Mouse (Mus musculus) gastrocnemius, adult 2 months (tissue): ENCODE data around the gene Qpctl. TPM values are rescaled to one million over a fixed set of nuclear protein-coding genes. Genes with fewer than 3 reads are reported as not detected.

ENCODE experiments used
- DNase-seq: peaks from one replicate; pipeline ENCODE4 v3.0.0; 2022
- H3K27ac ChIP-seq: fragments of 200-600 bp; 2 replicates; pipeline ENCODE4 v1.8.1; 2022; ENCODE audit warnings: mild to moderate bottlenecking
- H3K4me3 ChIP-seq: fragments of 200-600 bp; 2 replicates; pipeline ENCODE4 v1.8.1; 2022; ENCODE audit warnings: mild to moderate bottlenecking, moderate library complexity
- CTCF ChIP-seq: fragments of 200-600 bp; IDR thresholded peaks from 2 replicates; pipeline ENCODE4 v1.8.1; 2022; ENCODE audit warnings: antibody characterized with exemption, mild to moderate bottlenecking, moderate library complexity
- intact Hi-C: fragments of 180-260 bp; cut with DNase I; formaldehyde crosslinking; loops from one replicate; pipeline ENCODE4 v1.15.1; 2025
- total RNA-seq, 2 experiments: library from RNA; stranded (reverse); gene quantifications; 2 replicates each; pipeline ENCODE4 v1.2.3; 2021

Gene Qpctl
- total RNA-seq, 2 experiments from 2014 or later, result 2.0 TPM

- no peak for TF ChIP-seq CTCF
- no peak for DNase-seq
- no peak overlapping the region for H3K27ac ChIP-seq
- intact Hi-C loops, result loop anchor here (5.0 kb wide), 1 partner anchor 106 kb away; the partner anchor contains the start of genes Ppm1n and Rtn2
- H3K4me3 ChIP-seq, result no peak overlapping the region
Observed at GRCm38 (mm10) chr7:19176516-19176947, 27.4 kb upstream of the Qpctl start.

GRCm38 (mm10) chr7:19175708-19176515 is 26.8 kb upstream of the Qpctl start, which contains the start of gene Eml2:
Eml2 (plus strand) TSS chr7:19176421.
- no peak for TF ChIP-seq CTCF
- intact Hi-C loops, result loop anchor here (5.0 kb wide), 1 partner anchor 106 kb away; the partner anchor contains the start of genes Ppm1n and Rtn2
- Histone ChIP-seq H3K27ac (peak within 1 kb of the TSS; percentile 65), H3K4me3 (peak within 1 kb of the TSS; percentile 39)
- peak; percentile 78 for DNase-seq

GRCm38 (mm10) chr7:19172874-19173273 is 23.8 kb upstream of the Qpctl start:
- Histone ChIP-seq H3K27ac (no peak overlapping the region), H3K4me3 (peak overlapping the region; percentile 57)
- TF ChIP-seq CTCF, result peak; percentile 83
- intact Hi-C loops, result loop anchor here (1.0 kb wide), 1 partner anchor 16 kb away; no protein-coding TSS in a partner anchor
- DNase-seq, result peak; percentile 86

DNA sequence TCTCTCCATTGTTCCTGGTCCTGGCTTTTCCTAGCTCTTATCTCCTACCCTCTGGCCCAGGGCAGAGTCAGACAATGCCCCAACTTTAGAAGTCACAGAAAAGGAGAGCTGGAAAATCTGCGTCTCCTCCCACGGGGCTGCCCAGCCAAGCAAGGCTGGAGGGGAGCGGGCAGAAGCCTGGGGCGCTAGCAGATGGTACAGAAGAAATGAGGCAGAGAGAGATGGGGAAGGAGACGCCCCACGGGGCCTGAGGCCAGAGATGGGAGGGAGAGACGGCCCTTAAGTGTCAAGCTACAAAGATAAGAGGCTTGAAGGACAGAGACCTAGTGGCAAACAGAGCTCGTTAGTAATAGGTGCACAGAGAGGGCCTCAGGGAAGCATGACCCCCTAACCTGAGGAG is 22.7 kb upstream of the Qpctl start:
- H3K27ac ChIP-seq, result no peak overlapping the region
- intact Hi-C loops, result no loop called here

DNA sequence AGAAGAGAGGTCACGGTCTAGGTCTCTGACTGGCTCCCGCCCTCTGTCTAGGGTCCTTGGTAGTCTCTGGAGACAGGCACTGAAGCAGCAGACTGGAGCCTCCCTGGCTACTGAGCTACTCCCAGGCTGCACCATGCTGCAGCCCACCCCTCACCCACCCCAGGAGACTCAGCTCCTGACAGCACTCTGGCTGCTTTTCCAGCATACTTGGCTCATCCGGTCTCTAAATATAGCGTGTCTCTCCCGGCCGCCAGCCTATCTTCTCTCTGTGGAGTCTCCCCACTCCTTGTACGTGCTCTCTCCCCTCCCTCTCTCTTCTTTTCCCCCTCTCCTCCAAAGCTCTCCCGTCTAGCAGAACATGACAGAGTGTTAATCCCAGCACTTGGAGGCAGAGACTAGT is 21.1 kb upstream of the Qpctl start:
- intact Hi-C loops, result no loop called here
- H3K27ac ChIP-seq, result peak overlapping the region; percentile 74

More for the DNA sequence above, 22.7 kb upstream of the Qpctl start:
- no peak overlapping the region for H3K4me3 ChIP-seq
- no peak for DNase-seq
- no peak for TF ChIP-seq CTCF

DNA sequence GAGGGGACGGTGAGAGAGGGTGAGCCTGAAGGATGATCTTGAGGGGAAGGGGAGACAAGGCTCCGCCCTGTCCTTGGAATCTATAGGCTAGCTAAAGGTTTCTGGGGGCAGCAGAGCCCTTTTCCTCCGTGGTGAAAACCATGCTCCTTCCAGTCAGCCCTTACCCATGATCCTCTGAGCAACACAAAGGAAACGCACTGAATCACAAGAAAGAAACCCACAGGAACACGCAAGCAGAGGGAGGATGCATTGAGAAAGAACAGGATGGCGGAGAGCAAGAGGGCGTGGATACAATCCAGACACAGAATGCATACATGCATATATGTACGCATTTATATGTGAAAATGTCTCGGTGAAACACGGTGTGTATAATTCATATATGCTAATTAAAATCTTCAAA is 20.4 kb upstream of the Qpctl start:
- intact Hi-C loops, result no loop called here
- Histone ChIP-seq H3K27ac (peak overlapping the region; percentile 74; the same call in 1 of the 2 replicates), H3K4me3 (no peak overlapping the region)
- no peak for TF ChIP-seq CTCF
- DNase-seq, result no peak

More for the DNA sequence above, 21.1 kb upstream of the Qpctl start:
- TF ChIP-seq CTCF, result no peak
- 0 out of 2 replicates have a peak overlapping the region, but pooled peaks have one; percentile 21 for H3K4me3 ChIP-seq
- DNase-seq, result peak; percentile 62

DNA sequence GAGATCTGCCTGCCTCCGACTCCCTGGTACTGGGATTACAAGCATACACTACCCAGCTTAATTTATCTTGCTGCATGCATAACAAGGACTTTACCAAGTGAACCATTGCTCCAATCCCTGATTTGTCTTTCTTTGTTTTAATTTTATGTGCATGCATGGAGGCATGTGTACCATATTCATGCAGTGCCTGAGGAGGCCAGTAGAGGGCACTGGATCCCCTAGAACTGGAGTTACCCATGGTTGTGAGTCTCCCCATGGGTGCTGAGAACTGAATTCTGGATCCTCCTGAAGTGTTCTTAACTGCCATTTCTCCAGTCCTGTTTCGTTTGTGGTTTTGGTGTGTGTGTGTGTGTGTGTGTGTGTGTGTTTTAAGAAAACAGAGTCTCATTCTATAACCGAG is 17.9 kb upstream of the Qpctl start:
- no peak overlapping the region for H3K4me3 ChIP-seq
- no peak overlapping the region for H3K27ac ChIP-seq
- intact Hi-C loops, result no loop called here
- DNase-seq, result no peak
- peak; percentile 25; the same call in 1 of the 2 replicates for TF ChIP-seq CTCF

- peak; percentile 64 for DNase-seq
- Histone ChIP-seq H3K4me3 (peak within 1 kb of the TSS; percentile 34; the same call in 1 of the 2 replicates), H3K27ac (no peak within 1 kb of the TSS)
- intact Hi-C loops, result no loop called here
- TF ChIP-seq CTCF, result no peak
Observed at GRCm38 (mm10) chr7:19165656-19166423, 16.7 kb upstream of the Qpctl start, which contains the start of gene Gipr. Gipr (minus strand) TSS chr7:19166127.

- intact Hi-C loops, result no loop called here
- Histone ChIP-seq H3K4me3 (no peak overlapping the region), H3K27ac (no peak overlapping the region)
- DNase-seq, result no peak
- no peak for TF ChIP-seq CTCF
Observed at GRCm38 (mm10) chr7:19164978-19165377, 15.9 kb upstream of the Qpctl start.

- intact Hi-C loops, result no loop called here
- Histone ChIP-seq H3K27ac (no peak overlapping the region), H3K4me3 (no peak overlapping the region)
- no peak for TF ChIP-seq CTCF
- DNase-seq, result no peak
Observed at GRCm38 (mm10) chr7:19164189-19164588, 15.1 kb upstream of the Qpctl start.

GRCm38 (mm10) chr7:19163752-19164151 is 14.7 kb upstream of the Qpctl start:
- DNase-seq, result no peak
- no peak overlapping the region for H3K27ac ChIP-seq
- no peak overlapping the region for H3K4me3 ChIP-seq
- no peak for TF ChIP-seq CTCF
- intact Hi-C loops, result no loop called here

DNA sequence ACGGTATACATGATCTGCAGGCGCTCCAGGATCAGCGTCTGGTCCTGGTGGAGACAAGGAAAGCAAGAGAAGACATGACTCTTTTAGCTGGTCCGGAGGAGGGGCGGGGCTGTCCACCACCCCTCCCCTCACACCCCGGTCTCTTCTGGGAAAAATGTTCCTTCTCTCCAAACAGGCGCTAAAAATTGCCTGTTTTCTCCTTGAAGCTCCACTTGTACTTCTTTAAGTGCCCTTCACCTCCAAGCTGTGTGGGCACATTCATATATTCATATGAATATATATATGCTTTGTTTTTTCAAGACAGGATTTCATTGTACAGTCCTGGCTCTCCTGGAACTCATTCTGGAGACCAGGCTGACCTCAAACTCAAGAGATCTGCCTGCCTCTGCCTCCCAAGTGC is 13.8 kb upstream of the Qpctl start:
- no peak for DNase-seq
- TF ChIP-seq CTCF, result no peak
- intact Hi-C loops, result no loop called here
- H3K27ac ChIP-seq, result no peak overlapping the region
- H3K4me3 ChIP-seq, result no peak overlapping the region

DNA sequence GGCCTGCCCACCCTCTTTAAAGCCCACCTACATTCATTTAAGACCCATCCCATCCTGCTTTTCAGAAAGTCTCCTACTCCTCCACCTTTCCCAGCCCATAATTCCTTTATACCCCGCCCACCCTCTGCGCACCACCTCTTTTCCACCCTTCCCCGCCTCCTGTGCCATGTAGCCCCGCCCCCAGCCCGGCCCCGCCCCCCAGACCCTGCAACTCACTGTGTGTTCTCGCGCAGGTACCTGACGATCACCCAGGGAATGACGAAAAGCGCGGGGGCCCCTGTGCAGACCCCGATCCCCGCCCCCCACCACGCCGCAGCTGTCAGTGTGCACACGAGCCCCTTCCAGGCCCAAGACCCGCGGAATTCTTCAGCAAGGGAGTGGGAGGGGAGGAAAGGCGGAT is 11.0 kb upstream of the Qpctl start:
- H3K27ac ChIP-seq, result no peak overlapping the region
- intact Hi-C loops, result no loop called here
- TF ChIP-seq CTCF, result no peak
- H3K4me3 ChIP-seq, result peak overlapping the region; percentile 62
- no peak for DNase-seq
